Mouse (Mus musculus) heart, adult 2 months (tissue): ENCODE measurements around the gene Izumo1r.

ENCODE experiments used
- CTCF ChIP-seq: fragments of 200-600 bp; IDR thresholded peaks from 2 replicates; pipeline ENCODE4 v1.8.1; 2022; ENCODE audit warnings: antibody characterized with exemption, mild to moderate bottlenecking, moderate library complexity
- EP300 ChIP-seq: fragments of 200-500 bp; IDR thresholded peaks from 2 replicates; pipeline ENCODE4 v1.6.1; 2011; ENCODE audit warnings: low read depth, low read length, control low read depth; ENCODE audit not compliant: insufficient read depth

DNA sequence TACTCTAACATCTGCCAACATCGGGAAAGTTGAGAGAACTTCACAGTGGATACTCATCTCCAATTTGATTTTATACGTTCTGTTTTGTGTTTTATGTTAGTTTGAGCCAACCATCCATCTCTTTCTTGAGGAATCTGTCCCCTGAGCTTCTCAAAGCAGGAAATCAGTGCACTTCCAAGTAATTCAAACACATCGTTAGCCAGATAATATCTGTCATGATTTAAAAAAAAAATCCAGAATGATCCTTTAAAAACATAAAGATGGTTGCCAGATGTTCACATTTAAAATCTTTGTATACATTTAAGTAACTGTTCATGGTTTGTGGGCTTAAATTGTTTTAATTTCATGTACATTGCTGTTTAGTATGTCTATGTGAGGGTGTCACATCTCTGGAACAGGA, 2.2 kb upstream of the Izumo1r start:
- TF ChIP-seq CTCF: no peak
- no peak for TF ChIP-seq EP300
